Mouse (Mus musculus): ENCODE measurements at regions not wholly inside any gene's neighbourhood (a gene's known extent, or its start where the extent isn't known, plus 50 kb on each side); places are given as distances from the start of the nearest gene placed in this dataset.

DNA sequence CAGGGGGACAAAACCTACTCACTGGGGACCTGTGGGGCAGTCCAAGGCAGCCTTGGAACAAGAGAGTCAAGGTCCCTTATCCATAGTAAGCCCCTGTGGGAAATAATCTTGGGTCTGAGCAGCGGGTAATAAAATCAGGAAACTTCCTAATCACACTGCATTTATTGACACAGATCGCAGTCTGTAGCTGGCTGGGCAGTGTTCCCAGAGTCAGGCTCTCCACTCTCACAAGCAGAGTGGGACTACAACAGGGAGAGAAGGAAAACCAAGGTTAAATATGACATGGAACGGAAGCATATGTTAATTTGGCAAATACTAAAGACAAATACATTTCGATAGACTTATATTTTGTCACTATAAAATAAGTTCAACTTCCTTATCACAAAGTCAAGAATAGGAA is 322.6 kb downstream of the Sox11 start:
- Histone ChIP-seq H3K4me1 (ENCODE audit: control insufficient read depth, insufficient read depth, low read length) (peaks cover 15% of the 10 kb centered on the region), H3K27me3 (ENCODE audit: control insufficient read depth, insufficient read depth, low read length) (no peaks in the 10 kb centered on the region), H3K36me3 (ENCODE audit: control insufficient read depth, insufficient read depth, low read length) (no peaks in the 10 kb centered on the region), H3K9ac (ENCODE audit: low read depth, low read length, severe bottlenecking) (0 out of 2 replicates have a peak overlapping the region, but pooled peaks have one; percentile 17), H3K4me3 (replicated peaks; ENCODE audit: low read length) (no peak overlapping the region), H3K9me3 (ENCODE audit: control insufficient read depth, low read length) (no peaks in the 10 kb centered on the region), H3K4me2 (replicated peaks; ENCODE audit: low read depth, low read length, severe bottlenecking) (no peak overlapping the region), H3K27ac (replicated peaks; ENCODE audit: low read depth, low read length) (no peak overlapping the region)
- no peak for DNase-seq (ENCODE audit: low spot score)
- no peak for TF ChIP-seq POLR2A (IDR thresholded peaks at IDR 0.05; ENCODE audit: borderline replicate concordance, extremely low read depth, insufficient read depth, insufficient read length)
- WGBS: 40% methylated on average over 4 of the region's 4 CpGs
- ATAC-seq (ENCODE audit: low FRiP score, low read depth): no peak

GRCm38 (mm10) chr12:27018366-27018765 is 324.0 kb downstream of the Sox11 start:
- H3K9ac ChIP-seq (ENCODE audit: low read depth, low read length, severe bottlenecking): no peak overlapping the region
- H3K27ac ChIP-seq (replicated peaks; ENCODE audit: low read depth, low read length): no peak overlapping the region
- H3K36me3 ChIP-seq (ENCODE audit: control insufficient read depth, insufficient read depth, low read length): no peaks in the 10 kb centered on the region
- ATAC-seq (ENCODE audit: low FRiP score, low read depth) (no peak), DNase-seq (ENCODE audit: low spot score) (no peak)
- H3K9me3 ChIP-seq (ENCODE audit: control insufficient read depth, low read length): no peaks in the 10 kb centered on the region
- no peaks in the 10 kb centered on the region for H3K27me3 ChIP-seq (ENCODE audit: control insufficient read depth, insufficient read depth, low read length)
- H3K4me3 ChIP-seq (replicated peaks; ENCODE audit: low read length): no peak overlapping the region
- no peak for TF ChIP-seq POLR2A (IDR thresholded peaks at IDR 0.05; ENCODE audit: borderline replicate concordance, extremely low read depth, insufficient read depth, insufficient read length)
- peaks cover 15% of the 10 kb centered on the region for H3K4me1 ChIP-seq (ENCODE audit: control insufficient read depth, insufficient read depth, low read length)
- no peak overlapping the region for H3K4me2 ChIP-seq (replicated peaks; ENCODE audit: low read depth, low read length, severe bottlenecking)
- WGBS: 51% methylated on average over 7 of the region's 7 CpGs

DNA sequence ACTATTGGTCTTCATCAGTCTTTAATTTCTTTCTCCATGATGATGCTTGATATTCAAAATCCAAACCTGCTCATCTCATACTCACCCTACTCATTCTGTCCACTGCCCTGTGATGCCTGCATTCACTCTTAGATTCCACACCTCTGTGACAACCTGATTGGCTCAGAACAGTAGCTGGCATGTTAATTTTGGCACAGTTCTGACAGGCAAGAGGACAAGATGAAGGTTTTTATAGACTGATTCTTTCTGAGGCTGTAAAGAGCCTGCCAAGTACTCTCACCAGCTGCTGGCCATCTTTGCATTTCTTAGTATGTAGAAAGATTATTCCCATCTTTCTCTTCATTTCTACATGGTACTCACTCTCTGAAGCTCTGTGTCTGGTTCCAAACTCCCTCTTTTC is 343.1 kb downstream of the Sox11 start:
- no peak overlapping the region for H3K4me3 ChIP-seq (replicated peaks; ENCODE audit: low read length)
- no peak overlapping the region for H3K27ac ChIP-seq (replicated peaks; ENCODE audit: low read depth, low read length)
- no peak for TF ChIP-seq POLR2A (IDR thresholded peaks at IDR 0.05; ENCODE audit: borderline replicate concordance, extremely low read depth, insufficient read depth, insufficient read length)
- no peaks in the 10 kb centered on the region for H3K4me1 ChIP-seq (ENCODE audit: control insufficient read depth, insufficient read depth, low read length)
- H3K4me2 ChIP-seq (replicated peaks; ENCODE audit: low read depth, low read length, severe bottlenecking): no peak overlapping the region
- H3K27me3 ChIP-seq (ENCODE audit: control insufficient read depth, insufficient read depth, low read length): no peaks in the 10 kb centered on the region
- ATAC-seq (ENCODE audit: low FRiP score, low read depth) (no peak), DNase-seq (ENCODE audit: low spot score) (no peak)
- H3K36me3 ChIP-seq (ENCODE audit: control insufficient read depth, insufficient read depth, low read length): no peaks in the 10 kb centered on the region
- no peaks in the 10 kb centered on the region for H3K9me3 ChIP-seq (ENCODE audit: control insufficient read depth, low read length)
- H3K9ac ChIP-seq (ENCODE audit: low read depth, low read length, severe bottlenecking): no peak overlapping the region

- ATAC-seq (ENCODE audit: low FRiP score, low read depth) (no peak), DNase-seq (ENCODE audit: low spot score) (peak; percentile 31)
- WGBS: 25% methylated on average over 8 of the region's 8 CpGs
Observed at GRCm38 (mm10) chr12:26976284-26977065, 365.9 kb downstream of the Sox11 start.

GRCm38 (mm10) chr12:26972495-26973113 is 369.8 kb downstream of the Sox11 start:
- WGBS: 49% methylated on average over 4 of the region's 4 CpGs
- no peak overlapping the region for H3K4me3 ChIP-seq (replicated peaks; ENCODE audit: low read length)
- no peaks in the 10 kb centered on the region for H3K27me3 ChIP-seq (ENCODE audit: control insufficient read depth, insufficient read depth, low read length)
- H3K27ac ChIP-seq (replicated peaks; ENCODE audit: low read depth, low read length): no peak overlapping the region
- H3K36me3 ChIP-seq (ENCODE audit: control insufficient read depth, insufficient read depth, low read length): no peaks in the 10 kb centered on the region
- ATAC-seq (ENCODE audit: low FRiP score, low read depth) (no peak), DNase-seq (ENCODE audit: low spot score) (no peak)
- H3K4me2 ChIP-seq (replicated peaks; ENCODE audit: low read depth, low read length, severe bottlenecking): no peak overlapping the region
- no peak overlapping the region for H3K9ac ChIP-seq (ENCODE audit: low read depth, low read length, severe bottlenecking)
- H3K9me3 ChIP-seq (ENCODE audit: control insufficient read depth, low read length): no peaks in the 10 kb centered on the region
- TF ChIP-seq POLR2A (IDR thresholded peaks at IDR 0.05; ENCODE audit: borderline replicate concordance, extremely low read depth, insufficient read depth, insufficient read length): no peak
- peaks cover 6% of the 10 kb centered on the region for H3K4me1 ChIP-seq (ENCODE audit: control insufficient read depth, insufficient read depth, low read length)

More at GRCm38 (mm10) chr12:26976284-26977065, 365.9 kb downstream of the Sox11 start:
- TF ChIP-seq POLR2A (IDR thresholded peaks at IDR 0.05; ENCODE audit: borderline replicate concordance, extremely low read depth, insufficient read depth, insufficient read length): no peak
- no peak overlapping the region for H3K9ac ChIP-seq (ENCODE audit: low read depth, low read length, severe bottlenecking)
- no peak overlapping the region for H3K27ac ChIP-seq (replicated peaks; ENCODE audit: low read depth, low read length)
- H3K9me3 ChIP-seq (ENCODE audit: control insufficient read depth, low read length): no peaks in the 10 kb centered on the region
- H3K36me3 ChIP-seq (ENCODE audit: control insufficient read depth, insufficient read depth, low read length): no peaks in the 10 kb centered on the region
- no peaks in the 10 kb centered on the region for H3K27me3 ChIP-seq (ENCODE audit: control insufficient read depth, insufficient read depth, low read length)
- H3K4me1 ChIP-seq (ENCODE audit: control insufficient read depth, insufficient read depth, low read length): peaks cover 3% of the 10 kb centered on the region; the same call in 1 of the 2 replicates
- no peak overlapping the region for H3K4me2 ChIP-seq (replicated peaks; ENCODE audit: low read depth, low read length, severe bottlenecking)
- no peak overlapping the region for H3K4me3 ChIP-seq (replicated peaks; ENCODE audit: low read length)
